Mouse (Mus musculus) liver, embryonic 14.5 days (tissue): ENCODE measurements around the gene Taf6l. TPM values are rescaled to one million over a fixed set of nuclear protein-coding genes. Genes with fewer than 3 reads are reported as not detected.

Source experiments
- ATAC-seq: fragments of 200-750 bp; cut with Nextera tagmentation; 2 replicates; pipeline ENCODE4 v1.8.0; 2017; ENCODE audit warnings: moderate number of reproducible peaks, mild to moderate bottlenecking, moderate library complexity; ENCODE audit not compliant: insufficient read depth
- DNase-seq, 3 experiments: peaks; one replicate each; pipeline ENCODE4 v3.0.0-alpha.2; 2012 to 2013; ENCODE audit warnings: low read depth in 3 of 3, low spot score in 3 of 3
- H3K27ac ChIP-seq: fragments of 300-500 bp; sonication (generic); 2 replicates; pipeline ENCODE4 v1.5.1; 2014; ENCODE audit warnings: moderate library complexity, mild to moderate bottlenecking, control low read depth, inconsistent platforms
- H3K27me3 ChIP-seq: fragments of 300-500 bp; sonication (generic); 2 replicates; pipeline ENCODE4 v1.6.1; 2014; ENCODE audit warnings: mild to moderate bottlenecking, low read length, moderate library complexity; ENCODE audit not compliant: control insufficient read depth, insufficient read depth
- H3K36me3 ChIP-seq: fragments of 300-500 bp; sonication (generic); replicated peaks from 2 replicates; pipeline ENCODE4 v1.6.1; 2014; ENCODE audit warnings: low read depth; ENCODE audit not compliant: control insufficient read depth, insufficient read depth
- H3K4me1 ChIP-seq, 2 experiments: fragments of 200-500 bp in 1 of 2; fragments of 300-500 bp in 1 of 2; sonication (generic) in 1 of 2; replicated peaks; 2 replicates each; pipeline ENCODE4 v1.6.1; 2012 to 2014; ENCODE audit warnings: antibody characterized with exemption in 1 of 2, inconsistent platforms in 1 of 2, low read length in 1 of 2; ENCODE audit not compliant: control insufficient read depth in 2 of 2, insufficient read depth in 2 of 2
- H3K4me2 ChIP-seq: fragments of 300-500 bp; sonication (generic); 2 replicates; pipeline ENCODE4 v1.6.1; 2014; ENCODE audit warnings: low read depth, mild to moderate bottlenecking, control low read depth, moderate library complexity
- H3K4me3 ChIP-seq, 2 experiments: fragments of 200-500 bp in 1 of 2; fragments of 300-500 bp in 1 of 2; sonication (generic) in 1 of 2; 2 replicates each; pipeline ENCODE4 v1.5.1; 2012 to 2014; ENCODE audit warnings: low read depth in 2 of 2, low read length in 2 of 2, mild to moderate bottlenecking in 2 of 2, control low read depth in 1 of 2, inconsistent platforms in 1 of 2, moderate library complexity in 1 of 2; ENCODE audit not compliant: insufficient read depth in 1 of 2
- H3K9ac ChIP-seq: fragments of 300-500 bp; sonication (generic); replicated peaks from 2 replicates; pipeline ENCODE4 v1.6.1; 2014; ENCODE audit warnings: mild to moderate bottlenecking, control low read depth, moderate library complexity
- H3K9me3 ChIP-seq: fragments of 300-500 bp; sonication (generic); 2 replicates; pipeline ENCODE4 v1.6.1; 2016; ENCODE audit warnings: low read length, mixed read lengths; ENCODE audit not compliant: control insufficient read depth
- CTCF ChIP-seq: IDR thresholded peaks from 2 replicates; pipeline ENCODE4 v1.5.1; 2016; ENCODE audit warnings: antibody characterized with exemption, low read depth, control low read depth
- EP300 ChIP-seq: IDR thresholded peaks from 2 replicates; pipeline ENCODE4 v1.6.1; 2016; ENCODE audit warnings: antibody characterized with exemption, low read depth
- WGBS: fragments of 180-500 bp; shearing (Covaris S2); extraction: QIAGEN DNeasy Blood & Tissue Kit; methylation state at CpG from one replicate; pipeline ENCODE4 v1.1.7; 2014; ENCODE audit not compliant: insufficient replicate concordance; 5-methylcytosine and 5-hydroxymethylcytosine counted together
- polyA plus RNA-seq, 2 experiments: library from polyadenylated mRNA; depleted of rRNA in 1 of 2; stranded (reverse) in 1 of 2; unstranded in 1 of 2; fragments of >200 nt; fragmentation: Nextera tagmentation in 1 of 2; extraction: Ambion mirVana in 1 of 2; gene quantifications; 2 replicates each; pipeline versions ENCODE4 v1.2.1 to v1.2.3; 2012 to 2014

Gene Taf6l
- polyA plus RNA-seq, 2 experiments: 7.9 to 8.3 TPM

GRCm38 (mm10) chr19:8774086-8774835 lies 12.0 kb downstream of the Taf6l start, which contains the start of gene Tmem179b:
Tmem179b (minus strand) TSS chr19:8774467.
- Histone ChIP-seq H3K4me1 (peaks cover 27 to 32% of the 10 kb centered on the region in 2 experiments), H3K9ac (peak within 1 kb of the TSS; percentile 96), H3K9me3 (no peaks in the 10 kb centered on the region), H3K4me2 (peak within 1 kb of the TSS; percentile 98), H3K36me3 (peaks cover 39% of the 10 kb centered on the region), H3K27ac (peak within 1 kb of the TSS; percentile 88), H3K4me3 (peak within 1 kb of the TSS; percentile 79 to 87), H3K27me3 (no peaks in the 10 kb centered on the region)
- TF ChIP-seq EP300 (0 out of 2 replicates have a peak, but pooled peaks have one; percentile 25), CTCF (peak; percentile 21)
- DNase-seq (peak; percentile 89 to 92 (median 92)), ATAC-seq (peak; percentile 88)
- under 1% methylated on average over 68 of the region's 68 CpGs for WGBS

GRCm38 (mm10) chr19:8773409-8773808 lies 12.8 kb downstream of the Taf6l start:
- peak overlapping the region; percentile 79 to 87 for H3K4me3 ChIP-seq
- DNase-seq (no peak), ATAC-seq (no peak)
- H3K27ac ChIP-seq: peak overlapping the region; percentile 88
- WGBS: 12% methylated on average over 6 of the region's 6 CpGs
- H3K36me3 ChIP-seq: peaks cover 45% of the 10 kb centered on the region
- H3K4me1 ChIP-seq: peaks cover 27 to 32% of the 10 kb centered on the region in 2 experiments
- no peaks in the 10 kb centered on the region for H3K9me3 ChIP-seq
- peak overlapping the region; percentile 98 for H3K4me2 ChIP-seq
- H3K9ac ChIP-seq: peak overlapping the region; percentile 96
- no peaks in the 10 kb centered on the region for H3K27me3 ChIP-seq
- TF ChIP-seq CTCF: no peak
- TF ChIP-seq EP300: no peak

GRCm38 (mm10) chr19:8772996-8773395 lies 13.2 kb downstream of the Taf6l start:
- Histone ChIP-seq H3K27ac (peak overlapping the region; percentile 88), H3K9ac (peak overlapping the region; percentile 96), H3K4me2 (peak overlapping the region; percentile 98), H3K4me1 (peaks cover 27 to 32% of the 10 kb centered on the region in 2 experiments), H3K36me3 (peaks cover 47% of the 10 kb centered on the region), H3K4me3 (peak overlapping the region; percentile 79 to 87), H3K27me3 (no peaks in the 10 kb centered on the region), H3K9me3 (no peaks in the 10 kb centered on the region)
- 14% methylated on average over 5 of the region's 5 CpGs for WGBS
- peak in 2 of 3 experiments; percentile 56 to 59 for DNase-seq
- peak; percentile 44; the same call in 1 of the 2 replicates for ATAC-seq
- no peak for TF ChIP-seq CTCF
- TF ChIP-seq EP300: no peak

- no peak for TF ChIP-seq EP300
- peak; percentile 40 for TF ChIP-seq CTCF
These were observed 15.5 kb downstream of the Taf6l start, which contains the start of gene Tmem223 for GRCm38 (mm10) chr19:8770567-8771270. Tmem223 (plus strand) TSS chr19:8770996.

GRCm38 (mm10) chr19:8765562-8765961 lies 20.7 kb downstream of the Taf6l start:
- ATAC-seq: no peak
- H3K4me1 ChIP-seq: peaks cover 4 to 5% of the 10 kb centered on the region in 2 experiments; a peak in 3 of 4 replicates
- DNase-seq: no peak
- no peak overlapping the region for H3K27ac ChIP-seq
- no peak overlapping the region for H3K4me2 ChIP-seq
- no peak overlapping the region for H3K4me3 ChIP-seq
- 85% methylated on average over 9 of the region's 9 CpGs for WGBS
- no peaks in the 10 kb centered on the region; the same call in 1 of the 2 replicates for H3K9me3 ChIP-seq
- peaks cover 84% of the 10 kb centered on the region for H3K36me3 ChIP-seq
- H3K27me3 ChIP-seq: no peaks in the 10 kb centered on the region
- TF ChIP-seq EP300 (no peak), CTCF (no peak)
- no peak overlapping the region for H3K9ac ChIP-seq

More at GRCm38 (mm10) chr19:8770567-8771270, 15.5 kb downstream of the Taf6l start, which contains the start of gene Tmem223:
- H3K36me3 ChIP-seq: peaks cover 67% of the 10 kb centered on the region
- ATAC-seq (no peak), DNase-seq (peak in 1 of 3 experiments; percentile 50)
- no peaks in the 10 kb centered on the region for H3K27me3 ChIP-seq
- peaks cover 24 to 28% of the 10 kb centered on the region in 2 experiments for H3K4me1 ChIP-seq
- H3K4me2 ChIP-seq: peak within 1 kb of the TSS; percentile 92
- peak within 1 kb of the TSS; percentile 80 for H3K27ac ChIP-seq
- peak within 1 kb of the TSS; percentile 89 to 94 for H3K4me3 ChIP-seq
- H3K9me3 ChIP-seq: no peaks in the 10 kb centered on the region; the same call in 1 of the 2 replicates
- 17% methylated on average over 29 of the region's 29 CpGs for WGBS
- peak within 1 kb of the TSS; percentile 93 for H3K9ac ChIP-seq
